Mouse (Mus musculus): Measurements from ENCODE around the gene Arid5b. TPM values are rescaled to one million over a fixed set of nuclear protein-coding genes. Genes with fewer than 3 reads are reported as not detected.
A peak's percentile ranks its signal among the peaks of the same experiment; 100 is the strongest.

Arid5b gene
- polyA plus RNA-seq (2012; rRNA removed), result 4.0 and 4.6 TPM in 2 replicates

- Histone ChIP-seq H3K27ac (ENCODE audit: control insufficient read depth, insufficient read depth, low read length) (peak within 1 kb of the TSS; percentile 76), H3K36me3 (ENCODE audit: control insufficient read depth, insufficient read depth, low read length) (no peaks in the 10 kb centered on the region), H3K4me3 (ENCODE audit: control insufficient read depth, insufficient read depth, low read length) (peak within 1 kb of the TSS; percentile 54), H3K27me3 (ENCODE audit: control insufficient read depth, insufficient read depth, low read length) (no peaks in the 10 kb centered on the region), H3K4me1 (replicated peaks; ENCODE audit: control insufficient read depth, insufficient read depth, low read length) (peaks cover 9% of the 10 kb centered on the region)
- DNase-seq, result peak; percentile 52
- WGBS, result under 1% methylated on average over 24 of the region's 24 CpGs
- TF ChIP-seq CTCF (IDR thresholded peaks at IDR 0.05; ENCODE audit: borderline replicate concordance, control insufficient read depth, extremely low read depth, insufficient read depth, low read length, poor library complexity) (no peak), POLR2A (IDR thresholded peaks at IDR 0.05; ENCODE audit: control insufficient read depth, extremely low read depth, insufficient read depth, low read length, poor library complexity) (no peak)
These were observed at the start of gene Arid5b for GRCm38 (mm10) chr10:68278632-68279361. TSS of gene Arid5b (minus strand) at chr10:68278740.

GRCm38 (mm10) chr10:68325378-68325777 lies 46.8 kb upstream of the Arid5b start:
- WGBS, result 35% methylated on average over 6 of the region's 6 CpGs
- no peak for DNase-seq
- no peak for TF ChIP-seq CTCF (IDR thresholded peaks at IDR 0.05; ENCODE audit: borderline replicate concordance, control insufficient read depth, extremely low read depth, insufficient read depth, low read length, poor library complexity)
- Histone ChIP-seq H3K4me3 (ENCODE audit: control insufficient read depth, insufficient read depth, low read length) (no peak overlapping the region), H3K4me1 (replicated peaks; ENCODE audit: control insufficient read depth, insufficient read depth, low read length) (no peaks in the 10 kb centered on the region), H3K27ac (ENCODE audit: control insufficient read depth, insufficient read depth, low read length) (no peak overlapping the region), H3K36me3 (ENCODE audit: control insufficient read depth, insufficient read depth, low read length) (no peaks in the 10 kb centered on the region), H3K27me3 (ENCODE audit: control insufficient read depth, insufficient read depth, low read length) (no peaks in the 10 kb centered on the region)

GRCm38 (mm10) chr10:68324061-68324460 lies 45.5 kb upstream of the Arid5b start:
- 94% methylated on average over 11 of the region's 11 CpGs for WGBS
- H3K27me3 ChIP-seq (ENCODE audit: control insufficient read depth, insufficient read depth, low read length), result no peaks in the 10 kb centered on the region
- no peak overlapping the region for H3K4me3 ChIP-seq (ENCODE audit: control insufficient read depth, insufficient read depth, low read length)
- TF ChIP-seq CTCF (IDR thresholded peaks at IDR 0.05; ENCODE audit: borderline replicate concordance, control insufficient read depth, extremely low read depth, insufficient read depth, low read length, poor library complexity), result no peak
- TF ChIP-seq POLR2A (IDR thresholded peaks at IDR 0.05; ENCODE audit: control insufficient read depth, extremely low read depth, insufficient read depth, low read length, poor library complexity), result no peak
- no peak for DNase-seq
- no peaks in the 10 kb centered on the region for H3K4me1 ChIP-seq (replicated peaks; ENCODE audit: control insufficient read depth, insufficient read depth, low read length)
- no peaks in the 10 kb centered on the region for H3K36me3 ChIP-seq (ENCODE audit: control insufficient read depth, insufficient read depth, low read length)
- H3K27ac ChIP-seq (ENCODE audit: control insufficient read depth, insufficient read depth, low read length), result no peak overlapping the region

GRCm38 (mm10) chr10:68323167-68323566 lies 44.6 kb upstream of the Arid5b start:
- Histone ChIP-seq H3K27me3 (ENCODE audit: control insufficient read depth, insufficient read depth, low read length) (no peaks in the 10 kb centered on the region), H3K4me1 (replicated peaks; ENCODE audit: control insufficient read depth, insufficient read depth, low read length) (no peaks in the 10 kb centered on the region), H3K27ac (ENCODE audit: control insufficient read depth, insufficient read depth, low read length) (no peak overlapping the region), H3K36me3 (ENCODE audit: control insufficient read depth, insufficient read depth, low read length) (no peaks in the 10 kb centered on the region), H3K4me3 (ENCODE audit: control insufficient read depth, insufficient read depth, low read length) (no peak overlapping the region)
- TF ChIP-seq CTCF (IDR thresholded peaks at IDR 0.05; ENCODE audit: borderline replicate concordance, control insufficient read depth, extremely low read depth, insufficient read depth, low read length, poor library complexity) (no peak), POLR2A (IDR thresholded peaks at IDR 0.05; ENCODE audit: control insufficient read depth, extremely low read depth, insufficient read depth, low read length, poor library complexity) (no peak)
- WGBS, result 95% methylated on average over 3 of the region's 3 CpGs
- DNase-seq, result no peak

- H3K27ac ChIP-seq (ENCODE audit: control insufficient read depth, insufficient read depth, low read length), result no peak overlapping the region
- 91% methylated on average over 4 of the region's 4 CpGs for WGBS
- no peak overlapping the region for H3K4me3 ChIP-seq (ENCODE audit: control insufficient read depth, insufficient read depth, low read length)
- no peak for DNase-seq
- TF ChIP-seq POLR2A (IDR thresholded peaks at IDR 0.05; ENCODE audit: control insufficient read depth, extremely low read depth, insufficient read depth, low read length, poor library complexity) (no peak), CTCF (IDR thresholded peaks at IDR 0.05; ENCODE audit: borderline replicate concordance, control insufficient read depth, extremely low read depth, insufficient read depth, low read length, poor library complexity) (no peak)
- H3K4me1 ChIP-seq (replicated peaks; ENCODE audit: control insufficient read depth, insufficient read depth, low read length), result no peaks in the 10 kb centered on the region
- H3K36me3 ChIP-seq (ENCODE audit: control insufficient read depth, insufficient read depth, low read length), result no peaks in the 10 kb centered on the region
- H3K27me3 ChIP-seq (ENCODE audit: control insufficient read depth, insufficient read depth, low read length), result no peaks in the 10 kb centered on the region
These were observed 42.4 kb upstream of the Arid5b start for GRCm38 (mm10) chr10:68320986-68321385.

- Histone ChIP-seq H3K36me3 (ENCODE audit: control insufficient read depth, insufficient read depth, low read length) (no peaks in the 10 kb centered on the region), H3K27me3 (ENCODE audit: control insufficient read depth, insufficient read depth, low read length) (no peaks in the 10 kb centered on the region), H3K4me3 (ENCODE audit: control insufficient read depth, insufficient read depth, low read length) (no peak overlapping the region), H3K4me1 (replicated peaks; ENCODE audit: control insufficient read depth, insufficient read depth, low read length) (no peaks in the 10 kb centered on the region), H3K27ac (ENCODE audit: control insufficient read depth, insufficient read depth, low read length) (no peak overlapping the region)
- TF ChIP-seq CTCF (IDR thresholded peaks at IDR 0.05; ENCODE audit: borderline replicate concordance, control insufficient read depth, extremely low read depth, insufficient read depth, low read length, poor library complexity), result no peak
- no peak for TF ChIP-seq POLR2A (IDR thresholded peaks at IDR 0.05; ENCODE audit: control insufficient read depth, extremely low read depth, insufficient read depth, low read length, poor library complexity)
- 97% methylated on average over 5 of the region's 5 CpGs for WGBS
- DNase-seq, result no peak
These were observed 42.0 kb upstream of the Arid5b start for GRCm38 (mm10) chr10:68320496-68320895.

GRCm38 (mm10) chr10:68319438-68319837 lies 40.9 kb upstream of the Arid5b start:
- H3K27ac ChIP-seq (ENCODE audit: control insufficient read depth, insufficient read depth, low read length), result no peak overlapping the region
- no peaks in the 10 kb centered on the region for H3K36me3 ChIP-seq (ENCODE audit: control insufficient read depth, insufficient read depth, low read length)
- H3K4me1 ChIP-seq (replicated peaks; ENCODE audit: control insufficient read depth, insufficient read depth, low read length), result no peaks in the 10 kb centered on the region
- H3K27me3 ChIP-seq (ENCODE audit: control insufficient read depth, insufficient read depth, low read length), result no peaks in the 10 kb centered on the region
- no peak for DNase-seq
- H3K4me3 ChIP-seq (ENCODE audit: control insufficient read depth, insufficient read depth, low read length), result no peak overlapping the region
- TF ChIP-seq POLR2A (IDR thresholded peaks at IDR 0.05; ENCODE audit: control insufficient read depth, extremely low read depth, insufficient read depth, low read length, poor library complexity), result no peak
- no peak for TF ChIP-seq CTCF (IDR thresholded peaks at IDR 0.05; ENCODE audit: borderline replicate concordance, control insufficient read depth, extremely low read depth, insufficient read depth, low read length, poor library complexity)
- 44% methylated on average over 6 of the region's 6 CpGs for WGBS
